Mouse (Mus musculus) liver, adult 2 months (tissue): ENCODE results near the gene 4930426L09Rik. TPM values are rescaled to one million over a fixed set of nuclear protein-coding genes. Genes with fewer than 3 reads are reported as not detected.

Experiments
- DNase-seq: peaks from one replicate; pipeline ENCODE4 v3.0.0-alpha.2; 2011; ENCODE audit warnings: low read depth, low spot score; ENCODE audit errors: extremely low read depth
- H3K27ac ChIP-seq: fragments of 200-500 bp; replicated peaks from 2 replicates; pipeline ENCODE4 v1.5.1; 2012; ENCODE audit warnings: low read depth, mild to moderate bottlenecking, control low read depth, inconsistent platforms, low read length; ENCODE audit not compliant: insufficient read depth
- H3K27me3 ChIP-seq: fragments of 200-500 bp; 2 replicates; pipeline ENCODE4 v1.6.1; 2012; ENCODE audit warnings: mild to moderate bottlenecking, moderate library complexity, low read length, inconsistent platforms; ENCODE audit not compliant: control insufficient read depth, insufficient read depth
- H3K36me3 ChIP-seq: fragments of 200-500 bp; 2 replicates; pipeline ENCODE4 v1.6.1; 2012; ENCODE audit warnings: low read length, inconsistent platforms; ENCODE audit not compliant: control insufficient read depth, insufficient read depth
- H3K4me1 ChIP-seq: fragments of 200-500 bp; 2 replicates; pipeline ENCODE4 v1.6.1; 2011; ENCODE audit warnings: low read length; ENCODE audit not compliant: control insufficient read depth, insufficient read depth
- H3K4me3 ChIP-seq: fragments of 200-500 bp; 2 replicates; pipeline ENCODE4 v1.5.1; 2011; ENCODE audit warnings: low read depth, mild to moderate bottlenecking, control low read depth, low read length, moderate library complexity; ENCODE audit not compliant: insufficient read depth
- H3K79me2 ChIP-seq: fragments of 200-500 bp; 2 replicates; pipeline ENCODE4 v1.6.1; 2012; ENCODE audit warnings: inconsistent platforms, mild to moderate bottlenecking, low read length, moderate library complexity; ENCODE audit not compliant: control insufficient read depth, insufficient read depth
- H3K9ac ChIP-seq: fragments of 200-500 bp; 2 replicates; pipeline ENCODE4 v1.6.1; 2012; ENCODE audit warnings: low read depth, mild to moderate bottlenecking, control low read depth, inconsistent platforms, low read length
- CTCF ChIP-seq: fragments of 200-500 bp; IDR thresholded peaks from 2 replicates; pipeline ENCODE4 v1.5.1; 2011; ENCODE audit warnings: low read depth, low read length, control low read depth
- POLR2A ChIP-seq: fragments of 200-500 bp; IDR thresholded peaks from 2 replicates; pipeline ENCODE4 v1.6.1; 2011; ENCODE audit warnings: low read length, control low read depth; ENCODE audit not compliant: insufficient read depth; ENCODE audit errors: extremely low read depth
- WGBS: fragments of 180-500 bp; shearing (Covaris S2); methylation state at CpG from one replicate; pipeline ENCODE4 v1.1.7; 2018; 5-methylcytosine and 5-hydroxymethylcytosine counted together
- polyA plus RNA-seq: library from polyadenylated mRNA; depleted of rRNA; stranded (reverse); fragments of >200 nt; gene quantifications from 2 replicates; pipeline ENCODE4 v1.2.3, GENCODE M21; 2012
- total RNA-seq: library from RNA; depleted of rRNA; stranded (reverse); fragments of >200 nt; gene quantifications from 2 replicates; pipeline ENCODE4 v1.2.3, GENCODE M21; 2014

Gene 4930426L09Rik
- total and polyA plus RNA-seq, 2 experiments, result 0.10 TPM; not detected in 1

- Histone ChIP-seq H3K79me2 (peaks cover 6% of the 10 kb centered on the region; the same call in 1 of the 2 replicates), H3K4me3 (no peak overlapping the region), H3K27ac (no peak overlapping the region), H3K4me1 (no peaks in the 10 kb centered on the region), H3K27me3 (no peaks in the 10 kb centered on the region), H3K9ac (no peak overlapping the region), H3K36me3 (no peaks in the 10 kb centered on the region)
- WGBS, result 80% methylated on average over 6 of the region's 6 CpGs
- TF ChIP-seq POLR2A, result no peak
- TF ChIP-seq CTCF, result no peak
- DNase-seq, result no peak
Measured at GRCm38 (mm10) chr2:18982581-18982980, 15.6 kb upstream of the 4930426L09Rik start.

- Histone ChIP-seq H3K4me3 (no peak overlapping the region), H3K27ac (no peak overlapping the region), H3K9ac (no peak overlapping the region), H3K27me3 (no peaks in the 10 kb centered on the region), H3K79me2 (peaks cover 6% of the 10 kb centered on the region; the same call in 1 of the 2 replicates), H3K4me1 (no peaks in the 10 kb centered on the region), H3K36me3 (no peaks in the 10 kb centered on the region)
- no peak for TF ChIP-seq CTCF
- TF ChIP-seq POLR2A, result no peak
- DNase-seq, result no peak
Measured at GRCm38 (mm10) chr2:18983546-18983945, 14.6 kb upstream of the 4930426L09Rik start.

GRCm38 (mm10) chr2:18984095-18984847 is 13.9 kb upstream of the 4930426L09Rik start:
- Histone ChIP-seq H3K27me3 (no peaks in the 10 kb centered on the region), H3K9ac (no peak overlapping the region), H3K4me1 (no peaks in the 10 kb centered on the region), H3K27ac (no peak overlapping the region), H3K36me3 (no peaks in the 10 kb centered on the region), H3K4me3 (no peak overlapping the region), H3K79me2 (peaks cover 6% of the 10 kb centered on the region; the same call in 1 of the 2 replicates)
- no peak for DNase-seq
- 85% methylated on average over 15 of the region's 15 CpGs for WGBS
- TF ChIP-seq CTCF, result no peak
- no peak for TF ChIP-seq POLR2A

- no peak for DNase-seq
- H3K9ac ChIP-seq, result no peak overlapping the region
- no peaks in the 10 kb centered on the region for H3K36me3 ChIP-seq
- TF ChIP-seq POLR2A, result no peak
- no peak for TF ChIP-seq CTCF
- H3K4me3 ChIP-seq, result no peak overlapping the region
- H3K4me1 ChIP-seq, result no peaks in the 10 kb centered on the region
- no peaks in the 10 kb centered on the region for H3K27me3 ChIP-seq
- no peak overlapping the region for H3K27ac ChIP-seq
- WGBS, result 69% methylated on average over 3 of the region's 3 CpGs
- H3K79me2 ChIP-seq, result peaks cover 6% of the 10 kb centered on the region; the same call in 1 of the 2 replicates
Measured at GRCm38 (mm10) chr2:18985506-18985905, 12.6 kb upstream of the 4930426L09Rik start.

GRCm38 (mm10) chr2:18988885-18989284 is 9.3 kb upstream of the 4930426L09Rik start:
- Histone ChIP-seq H3K4me3 (no peak overlapping the region), H3K27ac (no peak overlapping the region), H3K36me3 (no peaks in the 10 kb centered on the region), H3K27me3 (no peaks in the 10 kb centered on the region), H3K4me1 (no peaks in the 10 kb centered on the region), H3K79me2 (peaks cover 3% of the 10 kb centered on the region; the same call in 1 of the 2 replicates), H3K9ac (no peak overlapping the region)
- WGBS, result 87% methylated on average over 3 of the region's 3 CpGs
- peak; percentile 28 for DNase-seq
- TF ChIP-seq CTCF (no peak), POLR2A (no peak)
